Mouse (Mus musculus) lung, embryonic 14.5 days (tissue): Measurements from ENCODE around the gene Tmem235. TPM values are rescaled to one million over a fixed set of nuclear protein-coding genes. Genes with fewer than 3 reads are reported as not detected.
A peak's percentile ranks its signal among the peaks of the same experiment; 100 is the strongest.

Experiments used
- ATAC-seq: fragments of 200-750 bp; cut with Nextera tagmentation; 2 replicates; pipeline ENCODE4 v1.8.0; 2017; ENCODE audit warnings: mild to moderate bottlenecking, moderate TSS enrichment, moderate library complexity; ENCODE audit not compliant: insufficient read depth
- DNase-seq: peaks from one replicate; pipeline ENCODE4 v3.0.0-alpha.2; 2015
- H3K27ac ChIP-seq: fragments of 300-500 bp; sonication (generic); 2 replicates; pipeline ENCODE4 v1.5.1; 2014; ENCODE audit warnings: low read depth, mild to moderate bottlenecking, moderate library complexity
- H3K27me3 ChIP-seq: fragments of 300-500 bp; sonication (generic); 2 replicates; pipeline ENCODE4 v1.6.1; 2014; ENCODE audit warnings: low read length, control low read depth; ENCODE audit not compliant: insufficient read depth
- H3K36me3 ChIP-seq: fragments of 300-500 bp; sonication (generic); 2 replicates; pipeline ENCODE4 v1.6.1; 2014; ENCODE audit warnings: control low read depth; ENCODE audit not compliant: insufficient read depth
- H3K4me1 ChIP-seq: fragments of 300-500 bp; sonication (generic); 2 replicates; pipeline ENCODE4 v1.6.1; 2014; ENCODE audit warnings: antibody characterized with exemption, control low read depth; ENCODE audit not compliant: insufficient read depth
- H3K4me2 ChIP-seq: fragments of 300-500 bp; sonication (generic); 2 replicates; pipeline ENCODE4 v1.6.1; 2014; ENCODE audit warnings: mild to moderate bottlenecking
- H3K4me3 ChIP-seq: fragments of 300-500 bp; sonication (generic); 2 replicates; pipeline ENCODE4 v1.5.1; 2014; ENCODE audit warnings: low read depth, low read length
- H3K9ac ChIP-seq: fragments of 300-500 bp; sonication (generic); 2 replicates; pipeline ENCODE4 v1.6.1; 2014
- H3K9me3 ChIP-seq: fragments of 300-500 bp; sonication (generic); 2 replicates; pipeline ENCODE4 v1.6.1; 2016; ENCODE audit warnings: low read depth, low read length, control low read depth
- CTCF ChIP-seq: IDR thresholded peaks from 2 replicates; pipeline ENCODE4 v1.5.1; 2016; ENCODE audit warnings: antibody characterized with exemption, low read depth
- WGBS: fragments of 180-500 bp; shearing (Covaris S2); extraction: QIAGEN DNeasy Blood & Tissue Kit; methylation state at CpG from one replicate; pipeline ENCODE4 v1.1.7; 2014; 5-methylcytosine and 5-hydroxymethylcytosine counted together
- polyA plus RNA-seq: library from polyadenylated mRNA; unstranded; fragments of >200 nt; fragmentation: Nextera tagmentation; extraction: Ambion mirVana; gene quantifications from 2 replicates; pipeline ENCODE4 v1.2.1, GENCODE M21; 2014

Tmem235 gene
- polyA plus RNA-seq, 1 experiment from 2014 or later, result not detected

DNA sequence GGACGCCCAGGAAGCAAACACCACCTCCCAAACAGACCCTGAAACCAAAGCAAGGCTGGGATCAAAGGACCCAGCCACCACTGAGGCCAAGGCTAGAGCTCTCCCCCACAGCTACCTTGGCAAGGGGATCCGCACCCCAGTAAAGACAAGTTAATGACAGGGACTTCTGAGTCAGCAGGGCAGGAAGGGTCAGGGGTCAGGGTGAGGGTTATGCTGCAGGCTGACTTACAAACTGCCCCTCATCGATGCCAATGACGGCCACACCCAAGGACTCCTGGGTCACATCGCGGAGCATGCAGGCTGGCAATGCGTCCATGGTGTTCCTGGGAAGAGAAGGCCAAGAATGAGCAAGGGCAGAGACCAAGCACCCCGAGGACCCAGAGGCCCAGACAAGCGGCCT is 38.7 kb upstream of the Tmem235 start:
- no peak for DNase-seq
- H3K36me3 ChIP-seq, result peaks cover 67% of the 10 kb centered on the region
- no peak for ATAC-seq
- H3K4me1 ChIP-seq, result peaks cover 8% of the 10 kb centered on the region; the same call in 1 of the 2 replicates
- H3K27ac ChIP-seq, result no peak overlapping the region
- no peak overlapping the region for H3K4me2 ChIP-seq
- no peak for TF ChIP-seq CTCF
- WGBS, result 87% methylated on average over 9 of the region's 9 CpGs
- no peaks in the 10 kb centered on the region for H3K9me3 ChIP-seq
- H3K27me3 ChIP-seq, result no peaks in the 10 kb centered on the region
- no peak overlapping the region for H3K4me3 ChIP-seq
- H3K9ac ChIP-seq, result no peak overlapping the region

- Histone ChIP-seq H3K4me2 (peak overlapping the region; percentile 31; the same call in 1 of the 2 replicates), H3K27me3 (no peaks in the 10 kb centered on the region)
Observed at GRCm38 (mm10) chr11:117822728-117823241, 37.8 kb upstream of the Tmem235 start.

GRCm38 (mm10) chr11:117823411-117823810 is 37.1 kb upstream of the Tmem235 start:
- no peak overlapping the region for H3K4me3 ChIP-seq
- DNase-seq, result no peak
- no peak for ATAC-seq
- H3K27me3 ChIP-seq, result no peaks in the 10 kb centered on the region
- H3K27ac ChIP-seq, result peak overlapping the region; percentile 59; the same call in 1 of the 2 replicates
- 86% methylated on average over 6 of the region's 6 CpGs for WGBS
- peaks cover 21% of the 10 kb centered on the region for H3K4me1 ChIP-seq
- peaks cover 51% of the 10 kb centered on the region for H3K36me3 ChIP-seq
- peak overlapping the region; percentile 82 for H3K4me2 ChIP-seq
- TF ChIP-seq CTCF, result no peak
- H3K9ac ChIP-seq, result 0 out of 2 replicates have a peak overlapping the region, but pooled peaks have one; percentile 24
- no peaks in the 10 kb centered on the region for H3K9me3 ChIP-seq

More at GRCm38 (mm10) chr11:117822728-117823241, 37.8 kb upstream of the Tmem235 start:
- Histone ChIP-seq H3K27ac (peak overlapping the region; percentile 59), H3K9ac (0 out of 2 replicates have a peak overlapping the region, but pooled peaks have one; percentile 24), H3K36me3 (peaks cover 58% of the 10 kb centered on the region), H3K9me3 (no peaks in the 10 kb centered on the region), H3K4me3 (no peak overlapping the region), H3K4me1 (peaks cover 15% of the 10 kb centered on the region)
- DNase-seq (peak; percentile 68), ATAC-seq (no peak)
- 57% methylated on average over 7 of the region's 7 CpGs for WGBS
- TF ChIP-seq CTCF, result no peak

DNA sequence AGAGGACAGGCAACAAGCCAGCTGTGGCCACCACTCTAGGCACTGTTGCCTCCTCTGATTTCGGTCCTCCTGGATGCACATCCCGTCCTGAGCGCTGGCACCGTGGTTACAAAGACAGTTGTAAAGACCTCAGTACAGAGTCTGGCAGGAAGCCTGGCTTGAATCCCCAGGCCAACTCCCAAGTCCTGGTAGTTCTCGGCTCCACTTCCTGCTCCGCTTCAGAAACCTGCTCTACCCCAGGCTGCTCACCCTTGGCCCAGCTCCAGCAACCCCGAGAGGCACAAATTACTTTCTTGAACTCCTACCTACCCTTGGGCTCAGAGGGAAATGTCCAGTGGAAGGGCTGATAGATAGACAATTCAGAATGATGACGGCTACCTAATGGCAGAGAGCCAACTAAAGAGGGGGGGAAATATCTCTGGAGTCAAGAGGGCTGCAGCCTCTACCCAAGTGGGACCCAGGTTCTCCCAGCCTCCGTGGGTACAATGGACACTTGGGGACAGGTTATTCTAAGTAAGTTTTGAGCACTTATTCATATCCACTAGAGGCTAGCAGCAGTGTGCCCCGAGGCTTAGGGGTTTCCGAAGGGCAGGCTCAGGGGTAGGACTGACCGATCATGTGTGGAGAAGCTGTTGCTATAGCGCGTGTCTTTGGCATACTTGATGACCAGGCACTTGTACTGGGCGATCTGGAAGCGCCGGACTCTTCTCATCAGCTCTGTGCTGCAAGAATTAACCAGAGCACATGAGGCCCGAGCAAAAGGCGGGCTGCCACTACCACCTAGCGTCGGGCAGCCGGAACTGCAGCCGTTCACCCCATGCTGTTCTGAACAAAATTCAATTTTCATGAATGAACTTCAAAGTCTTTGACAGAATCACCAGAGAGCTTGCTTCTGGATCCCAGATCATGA is 36.2 kb upstream of the Tmem235 start:
- Histone ChIP-seq H3K36me3 (peaks cover 42% of the 10 kb centered on the region), H3K9ac (peak overlapping the region; percentile 81), H3K4me1 (peaks cover 30% of the 10 kb centered on the region), H3K27me3 (no peaks in the 10 kb centered on the region), H3K4me3 (peak overlapping the region; percentile 66), H3K4me2 (peak overlapping the region; percentile 82), H3K27ac (peak overlapping the region; percentile 55; the same call in 1 of the 2 replicates), H3K9me3 (no peaks in the 10 kb centered on the region)
- 14% methylated on average over 23 of the region's 23 CpGs for WGBS
- peak; percentile 94 for DNase-seq
- ATAC-seq, result peak; percentile 71
- TF ChIP-seq CTCF, result peak; percentile 96

DNA sequence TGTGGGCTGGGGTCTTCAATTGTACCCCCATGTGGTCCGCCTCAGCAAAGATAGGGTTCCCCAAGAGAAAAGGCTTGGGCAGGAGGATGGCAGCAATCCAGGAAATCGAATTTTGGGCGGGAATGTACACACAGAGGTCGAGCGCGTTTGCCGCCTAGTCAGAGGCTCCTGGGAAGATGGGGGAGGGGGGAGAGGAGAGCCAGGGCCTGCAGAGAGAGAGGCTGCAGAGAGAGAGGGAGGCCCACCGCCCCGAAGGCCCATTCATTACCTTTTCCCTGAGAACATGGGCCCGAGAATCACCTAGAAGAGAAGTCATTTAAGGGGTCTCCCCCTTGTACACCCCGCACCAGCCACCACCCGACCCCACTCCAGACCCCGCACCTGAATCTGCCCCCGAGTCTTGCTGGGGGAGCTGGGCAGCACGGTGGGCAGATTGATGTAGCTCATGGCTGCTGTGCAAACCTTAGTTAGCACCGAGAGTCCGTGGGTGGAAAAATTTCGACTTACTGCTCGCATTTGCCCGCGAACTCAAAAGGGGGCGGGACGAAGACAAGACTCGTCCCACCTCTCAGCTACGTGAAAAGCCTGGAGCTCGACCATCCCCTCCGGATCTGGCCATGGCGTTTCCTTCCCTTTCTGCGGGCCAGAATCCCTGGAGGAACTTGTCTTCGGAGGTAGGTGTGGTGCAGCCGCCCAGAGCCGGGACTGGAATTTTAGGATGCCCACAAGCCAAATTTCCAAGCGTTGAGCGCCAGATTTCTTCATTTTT is 35.0 kb upstream of the Tmem235 start, which contains the start of the genes Afmid and Tk1:
TSS of gene Afmid (plus strand) at position 592 of the 769 bp plus-strand sequence.
TSS of gene Tk1 (minus strand) at position 760 of the 769 bp plus-strand sequence.
- under 1% methylated on average over 34 of the region's 34 CpGs for WGBS

GRCm38 (mm10) chr11:117826164-117826563 is 34.4 kb upstream of the Tmem235 start:
- 7% methylated on average over 5 of the region's 5 CpGs for WGBS
- no peak for TF ChIP-seq CTCF
- Histone ChIP-seq H3K36me3 (peaks cover 24% of the 10 kb centered on the region), H3K9ac (peak overlapping the region; percentile 81), H3K4me3 (peak overlapping the region; percentile 66), H3K4me2 (peak overlapping the region; percentile 82), H3K9me3 (no peaks in the 10 kb centered on the region), H3K27me3 (no peaks in the 10 kb centered on the region), H3K4me1 (peaks cover 40% of the 10 kb centered on the region), H3K27ac (peak overlapping the region; percentile 89)
- DNase-seq (peak; percentile 63), ATAC-seq (peak; percentile 3; the same call in 1 of the 2 replicates)

More for the DNA sequence above, 35.0 kb upstream of the Tmem235 start, which contains the start of the genes Afmid and Tk1:
- H3K9me3 ChIP-seq, result no peaks in the 10 kb centered on the region
- DNase-seq, result peak; percentile 96
- no peak for TF ChIP-seq CTCF
- H3K4me3 ChIP-seq, result peak within 1 kb of the TSS; percentile 66
- H3K4me2 ChIP-seq, result peak within 1 kb of the TSS; percentile 82
- peak; percentile 55 for ATAC-seq
- peak within 1 kb of the TSS; percentile 81 for H3K9ac ChIP-seq
- peaks cover 37% of the 10 kb centered on the region for H3K4me1 ChIP-seq
- H3K27me3 ChIP-seq, result no peaks in the 10 kb centered on the region
- peaks cover 30% of the 10 kb centered on the region for H3K36me3 ChIP-seq
- H3K27ac ChIP-seq, result peak within 1 kb of the TSS; percentile 89
